Mouse (Mus musculus) thymus, postnatal 10 days (tissue): ENCODE results near the gene Trim28.

Experiments used
- DNase-seq, 2 experiments: peaks; one replicate each; pipeline ENCODE4 v3.0.0; 2021; ENCODE audit warnings: low spot score in 2 of 2

The Trim28 gene

DNA sequence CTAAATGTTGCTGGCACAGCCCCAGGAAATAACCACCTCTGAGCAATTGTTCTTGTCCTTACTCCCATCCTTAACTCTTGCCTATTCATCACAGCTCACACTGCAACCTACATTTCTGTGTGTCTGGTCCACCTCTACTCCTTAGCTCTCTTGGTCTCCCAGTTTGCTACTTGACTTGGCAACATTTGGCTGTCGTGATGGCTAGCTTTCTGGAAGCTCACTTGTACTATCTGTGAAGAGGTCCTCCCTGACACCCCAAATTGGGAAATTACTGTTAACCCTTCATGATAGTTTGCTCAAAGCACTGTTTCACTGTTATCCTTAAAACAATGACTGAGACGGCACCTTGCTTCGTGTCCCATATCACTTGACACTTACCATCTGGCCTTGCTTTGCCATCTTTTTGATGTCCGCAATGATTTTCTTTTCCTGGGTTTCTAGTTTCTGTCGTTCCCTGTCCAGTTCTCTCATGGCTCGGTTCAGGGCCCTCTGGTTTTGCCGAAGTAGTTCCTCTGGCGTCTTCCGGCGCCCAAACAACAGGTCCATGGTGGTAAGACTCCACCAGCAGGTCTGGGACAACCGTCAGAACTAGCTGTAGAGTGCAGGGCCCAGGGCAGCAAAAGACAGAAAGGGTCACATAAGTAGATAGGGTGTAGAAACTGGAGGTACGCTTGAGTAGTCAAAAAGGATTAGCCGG lies 34.7 kb downstream of the Trim28 start:
- no peak for DNase-seq

GRCm38 (mm10) chr7:13034148-13034977 lies 35.4 kb downstream of the Trim28 start, which contains the start of gene Chmp2a:
Chmp2a (minus strand) TSS chr7:13034807.
- peak; percentile 97 to 98 for DNase-seq

GRCm38 (mm10) chr7:13035211-13035855 lies 36.4 kb downstream of the Trim28 start:
- peak in 1 of 2 experiments; percentile 43 for DNase-seq

- DNase-seq: no peak
These were observed 37.9 kb downstream of the Trim28 start for GRCm38 (mm10) chr7:13036806-13037205.

- DNase-seq: peak in 1 of 2 experiments; percentile 71
These were observed 38.5 kb downstream of the Trim28 start for GRCm38 (mm10) chr7:13037366-13037765.

GRCm38 (mm10) chr7:13037901-13038555 lies 39.1 kb downstream of the Trim28 start, which contains the start of gene Ube2m:
Ube2m (minus strand) TSS chr7:13038275.
- peak; percentile 99 to 100 for DNase-seq

DNA sequence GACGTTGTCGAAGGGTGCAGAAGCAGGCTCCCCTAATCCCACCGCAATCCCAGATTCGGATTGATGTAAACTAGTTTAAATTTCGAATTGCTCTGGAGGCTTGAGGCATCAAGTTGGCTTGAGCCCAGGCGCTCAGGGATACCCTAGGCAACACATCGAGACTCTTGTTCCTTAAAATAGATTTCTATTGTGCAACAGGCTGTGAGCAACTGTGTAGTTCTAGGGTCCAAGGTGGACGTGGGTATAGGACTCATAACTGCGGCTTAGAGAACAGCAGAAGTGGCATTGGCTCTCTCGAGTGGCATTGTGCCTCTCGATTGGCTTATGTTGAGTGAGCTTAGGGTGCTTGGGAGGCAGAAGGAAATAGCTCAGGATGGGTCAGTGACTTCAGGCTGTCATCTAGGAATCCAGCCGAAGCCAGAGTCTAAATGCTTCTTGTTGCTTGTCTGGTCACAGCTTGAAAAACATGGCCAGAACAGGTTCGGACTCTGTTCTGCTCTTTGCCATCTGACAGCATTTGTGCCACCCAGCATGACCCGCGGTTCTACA lies 39.8 kb downstream of the Trim28 start:
- DNase-seq: no peak

- DNase-seq: no peak
These were observed 40.3 kb downstream of the Trim28 start for GRCm38 (mm10) chr7:13039181-13039580.

- DNase-seq: no peak
These were observed 42.3 kb downstream of the Trim28 start for GRCm38 (mm10) chr7:13041256-13041655.

- DNase-seq: no peak
These were observed 43.6 kb downstream of the Trim28 start for GRCm38 (mm10) chr7:13042511-13042910.

DNA sequence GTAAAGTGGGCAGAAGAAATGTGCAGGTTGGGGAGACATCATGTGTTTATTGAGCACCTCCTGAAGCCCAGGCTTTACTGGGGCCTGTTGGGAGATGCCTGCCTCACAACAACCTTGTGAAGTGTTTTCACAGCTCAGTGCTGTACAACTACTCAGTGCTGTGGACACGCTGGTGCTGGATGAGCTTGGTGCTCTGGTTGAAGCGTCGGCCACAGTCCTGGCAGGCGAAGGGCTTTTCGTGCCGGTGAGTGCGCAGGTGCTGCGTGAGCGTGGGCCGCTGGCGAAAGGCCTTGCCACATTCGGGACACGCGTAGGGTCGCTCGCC lies 44.2 kb downstream of the Trim28 start:
- no peak for DNase-seq

DNA sequence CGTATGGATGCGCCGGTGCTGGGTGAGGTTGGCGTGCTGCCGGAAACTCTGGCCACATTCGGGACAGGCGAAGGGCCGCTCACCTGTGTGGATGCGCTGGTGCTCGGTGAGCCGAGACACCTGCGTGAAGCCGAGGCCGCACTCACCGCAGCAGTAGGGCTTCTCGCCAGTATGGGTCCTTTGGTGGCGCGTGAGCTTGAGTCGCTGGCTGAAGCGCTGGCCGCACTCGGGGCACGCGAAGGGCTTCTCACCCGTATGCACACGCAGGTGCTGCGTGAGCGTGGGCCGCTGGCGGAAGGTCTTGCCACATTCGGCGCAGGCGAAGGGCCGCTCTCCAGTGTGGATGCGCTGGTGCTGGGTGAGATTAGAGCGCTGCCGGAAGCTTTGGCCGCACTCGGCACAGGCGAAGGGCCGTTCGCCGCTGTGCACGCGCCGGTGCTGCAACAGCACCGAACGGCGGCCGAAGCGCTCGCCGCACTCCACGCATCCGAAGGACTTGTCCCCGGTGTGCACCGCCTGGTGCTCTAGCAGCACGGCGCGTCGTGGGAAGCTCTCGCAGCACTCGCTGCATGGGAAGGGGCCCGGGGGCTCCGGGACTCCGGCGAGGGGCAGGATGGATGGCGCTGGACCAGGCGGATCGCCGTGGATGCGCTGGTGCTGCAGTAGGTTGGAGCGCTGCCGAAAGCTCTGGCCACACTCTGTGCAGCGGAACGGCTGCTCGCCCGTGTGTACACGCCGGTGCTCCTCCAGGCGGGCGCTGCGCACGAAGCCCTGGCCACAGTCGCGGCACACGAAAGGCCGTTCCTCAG lies 44.7 kb downstream of the Trim28 start:
- DNase-seq: no peak

GRCm38 (mm10) chr7:13044254-13044625 lies 45.3 kb downstream of the Trim28 start:
- DNase-seq: no peak

- DNase-seq: peak in 1 of 2 experiments; percentile 63
These were observed 47.2 kb downstream of the Trim28 start for GRCm38 (mm10) chr7:13046084-13046483.

- DNase-seq: no peak
These were observed 54.1 kb downstream of the Trim28 start for GRCm38 (mm10) chr7:13053001-13053400.

- no peak for DNase-seq
These were observed 54.6 kb downstream of the Trim28 start for GRCm38 (mm10) chr7:13053501-13053900.

GRCm38 (mm10) chr7:13053961-13054286 lies 55.0 kb downstream of the Trim28 start:
- DNase-seq: no peak

- peak; percentile 93 to 94 for DNase-seq
These were observed 55.5 kb downstream of the Trim28 start, which contains the start of gene Mzf1 for GRCm38 (mm10) chr7:13054287-13055010. Mzf1 (minus strand) TSS chr7:13054764.

DNA sequence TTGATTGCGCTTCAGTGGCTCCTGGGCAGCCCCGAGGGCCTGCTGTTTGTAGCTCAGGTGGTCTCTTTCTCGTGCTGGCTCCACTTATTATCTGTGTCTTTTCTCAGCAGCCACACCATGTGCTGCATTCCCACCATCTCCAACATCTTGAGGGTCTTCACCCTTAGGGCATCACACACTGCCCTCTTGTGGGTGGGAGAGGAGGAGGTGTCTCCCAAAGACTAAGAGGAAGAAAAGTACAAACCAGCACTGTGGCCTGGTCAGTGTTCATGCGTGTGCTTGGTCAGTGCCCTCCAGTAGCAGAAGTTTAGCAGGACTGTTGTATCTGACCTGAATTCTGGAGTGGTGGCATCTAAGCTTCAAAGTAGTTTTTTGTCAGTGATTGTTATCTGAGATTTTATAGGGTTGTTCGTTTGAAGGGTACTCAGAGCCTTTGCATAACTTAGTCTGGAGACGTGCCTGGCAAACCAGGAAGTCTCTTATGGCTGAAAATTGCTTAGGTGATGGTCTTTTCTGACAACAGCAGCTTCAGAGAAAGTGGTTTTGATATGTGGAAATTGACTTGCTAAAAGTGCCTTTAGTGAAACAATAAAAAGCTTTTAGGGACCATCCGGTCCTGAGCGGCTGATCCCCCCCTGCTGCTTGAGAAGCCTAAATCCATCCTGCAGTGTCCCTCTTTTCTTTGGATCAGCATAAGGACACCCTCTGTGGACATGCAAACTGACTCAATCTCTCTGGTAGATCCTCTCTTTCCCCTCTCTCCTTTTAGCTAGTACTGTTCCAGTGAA lies 58.2 kb downstream of the Trim28 start:
- DNase-seq: no peak
